In genomic region chr2:73463431-73464194, GRCm38 (mm10) we compare ENCODE assay signal across 10 mouse cellular contexts.
DNase-seq lines count a peak whose midpoint lies in the region; ATAC-seq and TF ChIP-seq lines count a peak whose summit lies in the region.
"Had no signal": no experiment of that assay in that cellular context is flagged by ENCODE, and none has a peak within 500 bp of the region (broad histone marks: within the 10 kb centered on the region; RNA-seq: fewer than 3 reads in every experiment).

No protein-coding gene starts in this region.

- H3K79me2 ChIP-seq in myocyte (ENCODE audit: control insufficient read depth, insufficient read depth) = peaks cover 76% of the 10 kb centered on the region

- H3K4me2 ChIP-seq in heart, embryonic 15.5 days = peak overlapping the region; percentile 13; the same call in 1 of the 2 replicates
- peak overlapping the region; percentile 36 for H3K4me2 ChIP-seq in myocyte (ENCODE audit: low read depth)
- H3K4me2 ChIP-seq: hindbrain, embryonic 15.5 days; midbrain, embryonic 12.5 days had no signal

- no peak for TF ChIP-seq POLR2A in myocyte (IDR thresholded peaks at IDR 0.05; ENCODE audit: insufficient read length, low read depth)

- no peak overlapping the region for H3K4me3 ChIP-seq in heart, embryonic 15.5 days
- H3K4me3 ChIP-seq in myocyte = no peak overlapping the region
- H3K4me3 ChIP-seq: hindbrain, embryonic 15.5 days; midbrain, embryonic 12.5 days had no signal

- H3K27ac ChIP-seq in heart, embryonic 15.5 days = 0 out of 2 replicates have a peak overlapping the region, but pooled peaks have one; percentile 40
- H3K27ac ChIP-seq: hindbrain, embryonic 15.5 days; midbrain, embryonic 12.5 days had no signal

- no peaks in the 10 kb centered on the region for H3K36me3 ChIP-seq in heart, embryonic 15.5 days
- no peaks in the 10 kb centered on the region for H3K36me3 ChIP-seq in myocyte (ENCODE audit: control insufficient read depth, insufficient read depth)
- H3K36me3 ChIP-seq: hindbrain, embryonic 15.5 days; midbrain, embryonic 12.5 days had no signal

- peaks cover 12% of the 10 kb centered on the region for H3K4me1 ChIP-seq in heart, embryonic 15.5 days (replicated peaks)
- H3K4me1 ChIP-seq: hindbrain, embryonic 15.5 days; midbrain, embryonic 12.5 days had no signal

- no peaks in the 10 kb centered on the region for H3K27me3 ChIP-seq in heart, embryonic 15.5 days
- no peaks in the 10 kb centered on the region for H3K27me3 ChIP-seq in myocyte (ENCODE audit: control insufficient read depth, insufficient read depth, insufficient read length)
- H3K27me3 ChIP-seq: hindbrain, embryonic 15.5 days; midbrain, embryonic 12.5 days had no signal

- WGBS in heart, embryonic 15.5 days = 17% methylated on average over 7 of the region's 7 CpGs

- ATAC-seq in activated CD4-positive, CD25-positive, alpha-beta regulatory T cell, adult 4 months = peak; percentile 76
- peak; percentile 53; the same call in 1 of the 2 replicates for ATAC-seq in heart, embryonic 15.5 days (replicated peaks; ENCODE audit: insufficient number of reproducible peaks, insufficient read depth, low FRiP score, low read depth)

- H3ac ChIP-seq in myocyte (ENCODE audit: control insufficient read depth, insufficient read length) = no peak overlapping the region

- H3K9me3 ChIP-seq in heart, embryonic 15.5 days (replicated peaks) = no peaks in the 10 kb centered on the region
- H3K9me3 ChIP-seq: hindbrain, embryonic 15.5 days; midbrain, embryonic 12.5 days had no signal

- peak; percentile 5 for DNase-seq in cerebellum, adult 9-11 months
- no peak for DNase-seq in cerebellum, adult 18-20 months
- no peak for DNase-seq in right cerebral cortex, adult 2 months (ENCODE audit: low spot score in 2 of 2)
- DNase-seq in layer of hippocampus, adult 18-20 months (ENCODE audit: low spot score in 2 of 2) = no peak
- no peak for DNase-seq in embryo, embryonic 11 days

- H3K9ac ChIP-seq in heart, embryonic 15.5 days = no peak overlapping the region
- H3K9ac ChIP-seq: hindbrain, embryonic 15.5 days; midbrain, embryonic 12.5 days had no signal

TF ChIP-seq in myocyte, 11 proteins besides CTCF, POLR2A, EP300 and RAD21:
- no peak for TF ChIP-seq SRF (IDR thresholded peaks at IDR 0.05; ENCODE audit: control insufficient read depth, insufficient read length, low read depth)
- peak in 1 of 3 experiments; percentile 19 for TF ChIP-seq MYOG (IDR thresholded peaks at IDR 0.05; ENCODE audit: control insufficient read depth in 1 of 3, insufficient read depth in 1 of 3, insufficient read length in 2 of 3, low read depth in 2 of 3)
- TF ChIP-seq REST (IDR thresholded peaks at IDR 0.05; ENCODE audit: insufficient read depth, insufficient read length) = no peak
- peak in 2 of 3 experiments; percentile 65 to 82 for TF ChIP-seq MYOD1 (IDR thresholded peaks at IDR 0.05; ENCODE audit: control insufficient read depth in 1 of 3, insufficient read length in 2 of 3, low read depth in 2 of 3)
